In the genomic region with DNA sequence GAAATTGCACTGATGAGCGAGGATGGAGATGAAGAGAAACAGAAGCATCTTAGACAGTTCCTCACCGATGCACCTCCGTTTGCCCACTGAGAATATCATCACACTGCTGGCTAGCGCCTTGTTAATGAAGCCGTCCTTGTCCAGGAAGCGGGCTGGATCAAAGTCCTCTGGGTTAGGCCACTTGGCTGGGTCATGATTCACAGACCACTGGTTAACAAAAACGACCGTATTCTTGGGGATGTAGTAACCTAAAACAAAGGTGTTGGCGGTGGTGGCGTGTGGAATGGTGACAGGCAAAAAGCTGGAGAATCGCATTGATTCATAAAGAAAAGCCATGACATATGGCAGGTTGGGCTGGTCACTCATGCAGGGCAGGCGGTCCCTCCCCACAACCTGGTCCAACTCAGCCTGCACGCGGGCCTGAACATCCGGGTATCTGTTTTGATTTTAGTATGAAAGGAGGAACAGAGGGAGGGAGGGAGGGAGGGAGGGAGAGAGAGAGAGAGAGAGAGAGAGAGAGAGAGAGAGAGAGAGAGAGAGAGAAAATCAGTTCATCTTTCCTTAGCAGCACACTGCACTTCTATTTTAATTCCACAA, we compare ENCODE assay signal across 14 mouse cellular contexts. TPM values are rescaled to one million over a fixed set of nuclear protein-coding genes. Genes with fewer than 3 reads are reported as not detected.
DNase-seq lines count a peak whose midpoint lies in the region; ATAC-seq and TF ChIP-seq lines count a peak whose summit lies in the region.
"Had no signal": no experiment of that assay in that cellular context is flagged by ENCODE, and none has a peak within 500 bp of the region (broad histone marks: within the 10 kb centered on the region; RNA-seq: fewer than 3 reads in every experiment).

No protein-coding gene starts in this region.

- no peaks in the 10 kb centered on the region for H3K9me3 ChIP-seq in intestine, embryonic 16.5 days (ENCODE audit: control insufficient read depth, low read length)
- H3K9me3 ChIP-seq in intestine, postnatal 0 days (ENCODE audit: control insufficient read depth) = no peaks in the 10 kb centered on the region
- no peaks in the 10 kb centered on the region for H3K9me3 ChIP-seq in kidney, embryonic 16.5 days (ENCODE audit: low read length)
- H3K9me3 ChIP-seq: lung, embryonic 15.5 days had no signal

- ATAC-seq in intestine, embryonic 16.5 days = no peak
- ATAC-seq in intestine, postnatal 0 days = no peak
- ATAC-seq in kidney, embryonic 16.5 days (ENCODE audit: low FRiP score, low TSS enrichment) = no peak

- H3K27ac ChIP-seq in intestine, embryonic 16.5 days (ENCODE audit: low read length) = no peak overlapping the region
- no peak overlapping the region for H3K27ac ChIP-seq in intestine, postnatal 0 days (ENCODE audit: low read depth, low read length)
- H3K27ac ChIP-seq in kidney, embryonic 16.5 days (ENCODE audit: low read length) = no peak overlapping the region
- H3K27ac ChIP-seq in thymus, adult 2 months (ENCODE audit: control insufficient read depth, insufficient read depth, low read length) = no peak overlapping the region
- H3K27ac ChIP-seq: lung, embryonic 15.5 days had no signal

- no peak for TF ChIP-seq POLR2A in thymus, adult 2 months (IDR thresholded peaks at IDR 0.05; ENCODE audit: control insufficient read depth, extremely low read depth, insufficient read depth, low read length, poor library complexity)

- WGBS in intestine, embryonic 16.5 days = 21% methylated on average over 15 of the region's 15 CpGs
- WGBS in intestine, postnatal 0 days = 33% methylated on average over 15 of the region's 15 CpGs
- WGBS in kidney, embryonic 16.5 days = 11% methylated on average over 15 of the region's 15 CpGs
- WGBS in thymus, adult 2 months = 32% methylated on average over 15 of the region's 15 CpGs

- H3K4me3 ChIP-seq in intestine, embryonic 16.5 days (ENCODE audit: low read length) = 0 out of 2 replicates have a peak overlapping the region, but pooled peaks have one; percentile 3
- no peak overlapping the region for H3K4me3 ChIP-seq in intestine, postnatal 0 days (ENCODE audit: low read depth, low read length)
- no peak overlapping the region for H3K4me3 ChIP-seq in kidney, embryonic 16.5 days (ENCODE audit: low read length)
- H3K4me3 ChIP-seq in thymus, adult 2 months (ENCODE audit: control insufficient read depth, insufficient read depth, low read length) = no peak overlapping the region
- H3K4me3 ChIP-seq: lung, embryonic 15.5 days; megakaryocyte, embryonic 14.5 days had no signal

- peaks cover 24% of the 10 kb centered on the region for H3K4me1 ChIP-seq in intestine, embryonic 16.5 days (ENCODE audit: control insufficient read depth, insufficient read depth, low read length)
- no peaks in the 10 kb centered on the region for H3K4me1 ChIP-seq in intestine, postnatal 0 days (replicated peaks; ENCODE audit: control insufficient read depth, insufficient read depth, low read length)
- H3K4me1 ChIP-seq in kidney, embryonic 16.5 days (ENCODE audit: insufficient read depth, low read length) = peaks cover 27% of the 10 kb centered on the region
- H3K4me1 ChIP-seq in thymus, adult 2 months (replicated peaks; ENCODE audit: control insufficient read depth, insufficient read depth, low read length) = peaks cover 20% of the 10 kb centered on the region

- H3K4me2 ChIP-seq in intestine, embryonic 16.5 days (ENCODE audit: low read depth, low read length) = no peak overlapping the region
- no peak overlapping the region for H3K4me2 ChIP-seq in intestine, postnatal 0 days (replicated peaks; ENCODE audit: low read depth)
- H3K4me2 ChIP-seq in kidney, embryonic 16.5 days (replicated peaks; ENCODE audit: low read depth, low read length) = peak overlapping the region; percentile 31
- H3K4me2 ChIP-seq: lung, embryonic 15.5 days had no signal

- no peak overlapping the region for H3K9ac ChIP-seq in intestine, embryonic 16.5 days (ENCODE audit: low read depth, low read length)
- no peak overlapping the region for H3K9ac ChIP-seq in intestine, postnatal 0 days (ENCODE audit: low read depth, low read length)
- H3K9ac ChIP-seq in kidney, embryonic 16.5 days (replicated peaks; ENCODE audit: low read length) = no peak overlapping the region
- H3K9ac ChIP-seq: lung, embryonic 15.5 days had no signal

- no peaks in the 10 kb centered on the region for H3K36me3 ChIP-seq in intestine, embryonic 16.5 days (ENCODE audit: control insufficient read depth, insufficient read depth, low read length)
- H3K36me3 ChIP-seq in intestine, postnatal 0 days (ENCODE audit: control insufficient read depth, insufficient read depth) = no peaks in the 10 kb centered on the region
- no peaks in the 10 kb centered on the region for H3K36me3 ChIP-seq in kidney, embryonic 16.5 days (ENCODE audit: insufficient read depth, low read length)
- H3K36me3 ChIP-seq in thymus, adult 2 months (ENCODE audit: control insufficient read depth, insufficient read depth, low read length) = no peaks in the 10 kb centered on the region
- H3K36me3 ChIP-seq: lung, embryonic 15.5 days had no signal

- H3K27me3 ChIP-seq in intestine, embryonic 16.5 days (replicated peaks; ENCODE audit: control insufficient read depth, insufficient read depth, low read length) = peaks cover 29% of the 10 kb centered on the region
- peaks cover 49% of the 10 kb centered on the region for H3K27me3 ChIP-seq in intestine, postnatal 0 days (replicated peaks; ENCODE audit: control insufficient read depth, insufficient read depth, low read length)
- H3K27me3 ChIP-seq in kidney, embryonic 16.5 days (ENCODE audit: insufficient read depth, low read length) = peaks cover 27% of the 10 kb centered on the region
- peaks cover 27% of the 10 kb centered on the region for H3K27me3 ChIP-seq in thymus, adult 2 months (ENCODE audit: control insufficient read depth, insufficient read depth, low read length)

- peak; percentile 2 for DNase-seq in urinary bladder, postnatal 25 days (ENCODE audit: low spot score)
- no peak for DNase-seq in urinary bladder, postnatal 36 days (ENCODE audit: low spot score in 2 of 2)
- DNase-seq in adrenal gland, postnatal 14 days = no peak
- no peak for DNase-seq in thymus, adult 2 months
- DNase-seq: heart, adult 18-20 months; heart, postnatal 14 days; right cerebral cortex, postnatal 14 days; thymus, postnatal 36 days had no signal

- TF ChIP-seq CTCF in intestine, postnatal 0 days (IDR thresholded peaks at IDR 0.05; ENCODE audit: low read depth) = no peak
- no peak for TF ChIP-seq CTCF in thymus, adult 2 months (IDR thresholded peaks at IDR 0.05; ENCODE audit: borderline replicate concordance, control insufficient read depth, extremely low read depth, insufficient read depth, low read length, poor library complexity)

RNA-seq across cellular contexts. Expression of a gene that starts 4.5 kb away (rescaled TPM):
- polyA plus RNA-seq in intestine, embryonic 16.5 days (2015; fragmentation: Nextera tagmentation; extraction: Ambion mirVana) = 6.9 and 8.9 TPM in 2 replicates
- polyA plus RNA-seq in intestine, postnatal 0 days (2015; fragmentation: Nextera tagmentation; extraction: Ambion mirVana) = 3.7 and 4.4 TPM in 2 replicates
- 18.5 and 18.6 TPM in 2 replicates for polyA plus RNA-seq in kidney, embryonic 16.5 days (2015; fragmentation: Nextera tagmentation; extraction: Ambion mirVana)
- total RNA-seq in adrenal gland, postnatal 14 days (2021) = 21.2 and 33.9 TPM in 2 replicates
- 12.2 and 14.1 TPM in 2 replicates for polyA plus RNA-seq in thymus, adult 2 months (2012; rRNA removed)
- total RNA-seq: neutrophil, adult 5-6 weeks had no signal
